9 mouse cellular contexts compared by ENCODE assay signal in genomic region chr6:143162161-143162877, GRCm38 (mm10). TPM values are rescaled to one million over a fixed set of nuclear protein-coding genes. Genes with fewer than 3 reads are reported as not detected.
DNase-seq lines count a peak whose midpoint lies in the region; ATAC-seq and TF ChIP-seq lines count a peak whose summit lies in the region.
"Had no signal": no experiment of that assay in that cellular context is flagged by ENCODE, and none has a peak within 500 bp of the region (broad histone marks: within the 10 kb centered on the region; RNA-seq: fewer than 3 reads in every experiment).

No protein-coding gene starts in this region.

- no peak for TF ChIP-seq POLR2A in limb, embryonic 14.5 days (IDR thresholded peaks at IDR 0.05; ENCODE audit: borderline replicate concordance, extremely low read depth, insufficient read depth, insufficient read length)

- no peaks in the 10 kb centered on the region for H3K36me3 ChIP-seq in hindbrain, embryonic 13.5 days
- no peaks in the 10 kb centered on the region for H3K36me3 ChIP-seq in hindbrain, embryonic 12.5 days
- no peaks in the 10 kb centered on the region for H3K36me3 ChIP-seq in limb, embryonic 14.5 days (ENCODE audit: control insufficient read depth, insufficient read depth, low read length)
- H3K36me3 ChIP-seq in lung, postnatal 0 days (ENCODE audit: insufficient read depth, low read length): no peaks in the 10 kb centered on the region

- TF ChIP-seq EP300 in lung, postnatal 0 days (IDR thresholded peaks at IDR 0.05): no peak

- peaks cover 10% of the 10 kb centered on the region for H3K4me1 ChIP-seq in hindbrain, embryonic 13.5 days (replicated peaks)
- peaks cover 10% of the 10 kb centered on the region; the same call in 1 of the 2 replicates for H3K4me1 ChIP-seq in hindbrain, embryonic 12.5 days
- no peaks in the 10 kb centered on the region; the same call in 1 of the 2 replicates for H3K4me1 ChIP-seq in limb, embryonic 14.5 days (ENCODE audit: control insufficient read depth, insufficient read depth, low read length)
- H3K4me1 ChIP-seq in lung, postnatal 0 days (ENCODE audit: insufficient read depth, low read depth, low read length): no peaks in the 10 kb centered on the region

- TF ChIP-seq CTCF in lung, postnatal 0 days (IDR thresholded peaks at IDR 0.05): no peak

- H3K9me3 ChIP-seq in hindbrain, embryonic 13.5 days: no peaks in the 10 kb centered on the region
- H3K9me3 ChIP-seq in hindbrain, embryonic 12.5 days (replicated peaks): no peaks in the 10 kb centered on the region
- no peaks in the 10 kb centered on the region for H3K9me3 ChIP-seq in limb, embryonic 14.5 days (ENCODE audit: control insufficient read depth, low read length)
- no peaks in the 10 kb centered on the region for H3K9me3 ChIP-seq in lung, postnatal 0 days (ENCODE audit: low read length)

- peak; percentile 37 to 40 for DNase-seq in urinary bladder, postnatal 36 days (ENCODE audit: low spot score in 2 of 2)
- DNase-seq in urinary bladder, postnatal 25 days (ENCODE audit: low spot score): no peak
- DNase-seq in limb, embryonic 14.5 days (ENCODE audit: low spot score): peak; percentile 57
- no peak for DNase-seq in left cerebral cortex, postnatal 25 days (ENCODE audit: low spot score in 2 of 2)
- DNase-seq in lung, postnatal 0 days (ENCODE audit: low spot score): no peak
- DNase-seq: adrenal gland, postnatal 14 days; cerebellum, adult 2 months had no signal

- no peak overlapping the region for H3K27ac ChIP-seq in hindbrain, embryonic 13.5 days
- H3K27ac ChIP-seq in hindbrain, embryonic 12.5 days: no peak overlapping the region
- H3K27ac ChIP-seq in limb, embryonic 14.5 days (replicated peaks; ENCODE audit: low read depth, low read length): no peak overlapping the region
- H3K27ac ChIP-seq in lung, postnatal 0 days (ENCODE audit: low read length): no peak overlapping the region

- 47% methylated on average over 11 of the region's 12 CpGs for WGBS in hindbrain, embryonic 13.5 days
- 58% methylated on average over 11 of the region's 12 CpGs for WGBS in hindbrain, embryonic 12.5 days
- 49% methylated on average over 12 of the region's 12 CpGs for WGBS in limb, embryonic 14.5 days
- WGBS in lung, postnatal 0 days: 59% methylated on average over 11 of the region's 12 CpGs

- peak overlapping the region; percentile 9; the same call in 1 of the 2 replicates for H3K4me2 ChIP-seq in hindbrain, embryonic 13.5 days
- H3K4me2 ChIP-seq in hindbrain, embryonic 12.5 days (replicated peaks): no peak overlapping the region
- H3K4me2 ChIP-seq in limb, embryonic 14.5 days (replicated peaks; ENCODE audit: low read depth, low read length, severe bottlenecking): no peak overlapping the region
- no peak overlapping the region for H3K4me2 ChIP-seq in lung, postnatal 0 days (replicated peaks; ENCODE audit: low read depth, low read length)

- ATAC-seq in hindbrain, embryonic 13.5 days (ENCODE audit: low FRiP score): no peak
- ATAC-seq in hindbrain, embryonic 12.5 days (ENCODE audit: low FRiP score): no peak
- no peak for ATAC-seq in limb, embryonic 14.5 days (ENCODE audit: low FRiP score, low read depth)
- no peak for ATAC-seq in lung, postnatal 0 days

- H3K27me3 ChIP-seq in hindbrain, embryonic 13.5 days: peaks cover 4% of the 10 kb centered on the region; the same call in 1 of the 2 replicates
- no peaks in the 10 kb centered on the region; the same call in 1 of the 2 replicates for H3K27me3 ChIP-seq in hindbrain, embryonic 12.5 days
- H3K27me3 ChIP-seq in limb, embryonic 14.5 days (ENCODE audit: control insufficient read depth, insufficient read depth, low read length): no peaks in the 10 kb centered on the region
- no peaks in the 10 kb centered on the region for H3K27me3 ChIP-seq in lung, postnatal 0 days (replicated peaks; ENCODE audit: insufficient read depth, low read length)

- intact Hi-C loops in left cerebral cortex, postnatal 25 days (cut with DNase I): no loop called here

- H3K9ac ChIP-seq in hindbrain, embryonic 13.5 days: no peak overlapping the region; the same call in 1 of the 2 replicates
- no peak overlapping the region for H3K9ac ChIP-seq in hindbrain, embryonic 12.5 days
- H3K9ac ChIP-seq in limb, embryonic 14.5 days (ENCODE audit: low read depth, low read length, severe bottlenecking): no peak overlapping the region
- no peak overlapping the region for H3K9ac ChIP-seq in lung, postnatal 0 days (replicated peaks; ENCODE audit: low read depth)

- no peak overlapping the region for H3K4me3 ChIP-seq in hindbrain, embryonic 13.5 days
- H3K4me3 ChIP-seq in hindbrain, embryonic 12.5 days: no peak overlapping the region
- no peak overlapping the region for H3K4me3 ChIP-seq in limb, embryonic 14.5 days (replicated peaks; ENCODE audit: low read length)
- no peak overlapping the region for H3K4me3 ChIP-seq in lung, postnatal 0 days (ENCODE audit: low read depth, low read length)

RNA-seq across cellular contexts. Expression of gene Etnk1, which starts 4.7 kb away (rescaled TPM):
- polyA plus RNA-seq in hindbrain, embryonic 13.5 days (2015; fragmentation: Nextera tagmentation; extraction: Ambion mirVana): 35.2 and 36.3 TPM in 2 replicates
- polyA plus RNA-seq in hindbrain, embryonic 12.5 days (2016; fragmentation: Nextera tagmentation; extraction: Ambion mirVana): 43.4 and 45.9 TPM in 2 replicates
- polyA plus RNA-seq in limb, embryonic 14.5 days (2012; rRNA removed): 72.9 and 81.9 TPM in 2 replicates
- polyA plus RNA-seq in limb, embryonic 14.5 days (2014; fragmentation: Nextera tagmentation; extraction: Ambion mirVana): 22.0 and 24.6 TPM in 2 replicates
- 100 to 1,000 TPM; 175 to 192 TPM for total RNA-seq in left cerebral cortex, postnatal 25 days (2021)
- 11.1 and 12.6 TPM in 2 replicates for polyA plus RNA-seq in lung, postnatal 0 days (2015; fragmentation: Nextera tagmentation; extraction: Ambion mirVana)

Comparison
In these comparisons a context has a peak if more than half of its experiments do, and no peak if none do; other contexts are left out.
1. DNase-seq: peak in urinary bladder, postnatal 36 days (2 of 2) and limb, embryonic 14.5 days (single experiment); none in urinary bladder, postnatal 25 days (single experiment), left cerebral cortex, postnatal 25 days (0 of 2) and lung, postnatal 0 days (single experiment).